Mouse (Mus musculus): Measurements from ENCODE around the gene Cradd.

- TF ChIP-seq GATA1 (IDR thresholded peaks at IDR 0.05; ENCODE audit: low read length): no peak
- no peak for TF ChIP-seq TAL1 (IDR thresholded peaks at IDR 0.05; ENCODE audit: low read length)
These were observed 85.3 kb downstream of the Cradd start for GRCm38 (mm10) chr10:95238667-95239066.
